Mouse (Mus musculus): Measurements from ENCODE around the gene Cdk5r2. TPM values are rescaled to one million over a fixed set of nuclear protein-coding genes. Genes with fewer than 3 reads are reported as not detected.
A peak's percentile ranks its signal among the peaks of the same experiment; 100 is the strongest.

Gene Cdk5r2
- 1.2 and 1.4 TPM in 2 replicates for polyA plus RNA-seq (2014; fragmentation: Nextera tagmentation; extraction: Ambion mirVana)

GRCm38 (mm10) chr1:74854306-74855056 lies at the start of gene Cdk5r2:
TSS of gene Cdk5r2 (plus strand) at chr1:74854934.
- Histone ChIP-seq H3K36me3 (ENCODE audit: control insufficient read depth, insufficient read depth, low read length) (no peaks in the 10 kb centered on the region), H3K27me3 (ENCODE audit: control insufficient read depth, insufficient read depth, low read length) (peaks cover 48% of the 10 kb centered on the region), H3K4me1 (replicated peaks; ENCODE audit: control insufficient read depth, insufficient read depth, low read length) (peaks cover 30% of the 10 kb centered on the region), H3K4me2 (ENCODE audit: low read depth, low read length, severe bottlenecking) (peak within 1 kb of the TSS; percentile 90), H3K4me3 (ENCODE audit: low read depth, low read length) (peak within 1 kb of the TSS; percentile 71), H3K9me3 (ENCODE audit: control insufficient read depth, low read length) (no peaks in the 10 kb centered on the region), H3K9ac (ENCODE audit: low read length) (peak within 1 kb of the TSS; percentile 75), H3K27ac (ENCODE audit: low read depth, low read length) (no peak within 1 kb of the TSS)
- ATAC-seq (replicated peaks; ENCODE audit: low FRiP score): peak; percentile 88
- DNase-seq (ENCODE audit: low spot score): peak; percentile 94
- 3% methylated on average over 37 of the region's 39 CpGs for WGBS

DNA sequence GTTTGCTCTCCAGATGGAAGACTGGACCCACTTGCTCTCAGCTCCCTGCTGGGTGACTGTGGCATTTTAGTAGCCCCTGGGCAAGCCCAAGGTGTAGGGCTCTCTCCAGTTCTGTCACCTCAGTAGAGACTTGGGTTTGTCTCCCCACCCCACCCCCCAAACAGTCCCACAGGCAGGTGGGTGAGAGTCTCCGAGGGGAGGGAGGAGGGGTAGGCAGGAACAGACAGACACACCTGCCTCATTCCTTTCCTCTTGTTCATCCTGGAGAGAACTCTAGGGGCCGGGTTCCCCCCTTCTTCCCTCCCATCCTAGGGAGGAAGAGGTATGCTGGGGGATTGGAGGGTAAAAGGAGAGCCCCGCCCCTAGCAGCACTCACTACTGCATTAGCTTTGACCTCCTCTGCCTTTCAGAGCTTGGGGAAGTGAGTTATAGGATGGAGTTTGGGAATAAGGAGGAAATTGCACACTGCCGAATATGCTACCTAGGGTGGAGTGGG lies 49.3 kb upstream of the Cdk5r2 start:
- no peak for ATAC-seq (replicated peaks; ENCODE audit: low FRiP score)
- Histone ChIP-seq H3K4me3 (ENCODE audit: low read depth, low read length) (no peak overlapping the region), H3K4me1 (replicated peaks; ENCODE audit: control insufficient read depth, insufficient read depth, low read length) (peaks cover 33% of the 10 kb centered on the region), H3K36me3 (ENCODE audit: control insufficient read depth, insufficient read depth, low read length) (no peaks in the 10 kb centered on the region), H3K9me3 (ENCODE audit: control insufficient read depth, low read length) (no peaks in the 10 kb centered on the region), H3K4me2 (ENCODE audit: low read depth, low read length, severe bottlenecking) (no peak overlapping the region), H3K9ac (ENCODE audit: low read length) (no peak overlapping the region), H3K27ac (ENCODE audit: low read depth, low read length) (no peak overlapping the region), H3K27me3 (ENCODE audit: control insufficient read depth, insufficient read depth, low read length) (peaks cover 80% of the 10 kb centered on the region)
- WGBS: 4% methylated on average over 4 of the region's 4 CpGs
- no peak for DNase-seq (ENCODE audit: low spot score)

- no peak overlapping the region for H3K27ac ChIP-seq (ENCODE audit: low read depth, low read length)
- peaks cover 75% of the 10 kb centered on the region for H3K27me3 ChIP-seq (ENCODE audit: control insufficient read depth, insufficient read depth, low read length)
- H3K9ac ChIP-seq (ENCODE audit: low read length): no peak overlapping the region
- no peak overlapping the region; the same call in 1 of the 2 replicates for H3K4me2 ChIP-seq (ENCODE audit: low read depth, low read length, severe bottlenecking)
- DNase-seq (ENCODE audit: low spot score) (no peak), ATAC-seq (replicated peaks; ENCODE audit: low FRiP score) (no peak)
- H3K36me3 ChIP-seq (ENCODE audit: control insufficient read depth, insufficient read depth, low read length): no peaks in the 10 kb centered on the region
- no peak overlapping the region for H3K4me3 ChIP-seq (ENCODE audit: low read depth, low read length)
- WGBS: 8% methylated on average over 5 of the region's 5 CpGs
- H3K9me3 ChIP-seq (ENCODE audit: control insufficient read depth, low read length): no peaks in the 10 kb centered on the region
- peaks cover 29% of the 10 kb centered on the region for H3K4me1 ChIP-seq (replicated peaks; ENCODE audit: control insufficient read depth, insufficient read depth, low read length)
Measured at GRCm38 (mm10) chr1:74805843-74806242, 48.9 kb upstream of the Cdk5r2 start.

- ATAC-seq (replicated peaks; ENCODE audit: low FRiP score): peak; percentile 23
- H3K4me1 ChIP-seq (replicated peaks; ENCODE audit: control insufficient read depth, insufficient read depth, low read length): peaks cover 28% of the 10 kb centered on the region
- H3K9ac ChIP-seq (ENCODE audit: low read length): peak overlapping the region; percentile 33
- H3K27me3 ChIP-seq (ENCODE audit: control insufficient read depth, insufficient read depth, low read length): peaks cover 68% of the 10 kb centered on the region
- under 1% methylated on average over 38 of the region's 38 CpGs for WGBS
- H3K9me3 ChIP-seq (ENCODE audit: control insufficient read depth, low read length): no peaks in the 10 kb centered on the region
- peak; percentile 75 for DNase-seq (ENCODE audit: low spot score)
- no peaks in the 10 kb centered on the region for H3K36me3 ChIP-seq (ENCODE audit: control insufficient read depth, insufficient read depth, low read length)
- peak overlapping the region; percentile 51 for H3K4me2 ChIP-seq (ENCODE audit: low read depth, low read length, severe bottlenecking)
- H3K4me3 ChIP-seq (ENCODE audit: low read depth, low read length): peak overlapping the region; percentile 24
- H3K27ac ChIP-seq (ENCODE audit: low read depth, low read length): no peak overlapping the region
Measured at GRCm38 (mm10) chr1:74806360-74807311, 48.1 kb upstream of the Cdk5r2 start.

DNA sequence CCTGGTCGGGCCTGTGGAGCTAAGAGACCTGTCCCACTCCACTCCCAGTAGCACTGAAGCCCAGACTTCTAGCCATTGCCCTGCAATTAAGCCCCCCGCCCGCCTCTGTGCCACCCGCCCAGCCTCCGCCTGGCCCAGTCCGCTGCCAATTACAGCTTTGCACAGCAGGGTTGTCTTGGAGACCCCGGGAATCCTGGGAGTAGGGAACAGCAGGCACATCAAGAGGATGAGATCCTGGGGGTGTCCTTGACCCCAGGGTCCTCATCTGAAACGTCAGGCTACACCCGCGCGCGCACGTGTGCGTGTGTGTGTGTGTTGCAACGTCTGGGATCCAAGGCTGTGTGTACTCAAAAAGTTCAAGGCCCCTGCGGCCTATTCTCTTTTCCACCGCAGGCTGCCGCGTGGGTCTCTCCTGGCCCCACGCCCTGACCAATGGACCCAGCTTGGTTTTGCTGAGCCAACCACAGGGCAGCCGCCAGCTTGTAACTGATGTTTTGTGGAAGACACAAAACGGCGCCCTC lies 47.1 kb upstream of the Cdk5r2 start:
- H3K4me3 ChIP-seq (ENCODE audit: low read depth, low read length): no peak overlapping the region
- no peak for DNase-seq (ENCODE audit: low spot score)

DNA sequence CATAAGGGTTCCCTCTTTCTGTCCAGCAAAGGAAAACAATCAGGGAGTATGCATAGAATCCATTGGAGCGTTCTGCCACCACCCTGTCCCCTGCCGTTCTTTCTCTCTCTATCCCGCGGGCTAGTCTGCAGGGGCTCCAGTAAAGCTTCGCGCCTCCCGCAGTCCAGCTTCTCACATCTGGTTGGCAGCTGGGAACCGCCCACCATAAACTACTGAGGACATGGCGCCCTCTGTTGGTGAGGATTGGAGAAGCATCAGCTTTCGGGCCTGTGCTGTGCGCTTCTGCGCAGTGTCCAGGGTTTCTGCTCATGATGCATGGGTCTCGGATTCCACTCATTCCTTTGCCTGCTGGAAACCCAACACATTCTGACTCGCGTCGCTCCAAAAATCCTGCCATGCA lies 46.7 kb upstream of the Cdk5r2 start:
- H3K4me1 ChIP-seq (replicated peaks; ENCODE audit: control insufficient read depth, insufficient read depth, low read length): peaks cover 25% of the 10 kb centered on the region
- 1% methylated on average over 16 of the region's 16 CpGs for WGBS
- no peak overlapping the region for H3K27ac ChIP-seq (ENCODE audit: low read depth, low read length)
- H3K9me3 ChIP-seq (ENCODE audit: control insufficient read depth, low read length): no peaks in the 10 kb centered on the region
- DNase-seq (ENCODE audit: low spot score) (peak; percentile 95), ATAC-seq (replicated peaks; ENCODE audit: low FRiP score) (peak; percentile 71)
- no peaks in the 10 kb centered on the region for H3K36me3 ChIP-seq (ENCODE audit: control insufficient read depth, insufficient read depth, low read length)
- peak overlapping the region; percentile 11 for H3K4me2 ChIP-seq (ENCODE audit: low read depth, low read length, severe bottlenecking)
- no peak overlapping the region for H3K4me3 ChIP-seq (ENCODE audit: low read depth, low read length)
- H3K9ac ChIP-seq (ENCODE audit: low read length): no peak overlapping the region
- peaks cover 54% of the 10 kb centered on the region for H3K27me3 ChIP-seq (ENCODE audit: control insufficient read depth, insufficient read depth, low read length)

More for the DNA sequence above, 47.1 kb upstream of the Cdk5r2 start:
- no peak overlapping the region for H3K27ac ChIP-seq (ENCODE audit: low read depth, low read length)
- H3K9me3 ChIP-seq (ENCODE audit: control insufficient read depth, low read length): no peaks in the 10 kb centered on the region
- H3K36me3 ChIP-seq (ENCODE audit: control insufficient read depth, insufficient read depth, low read length): no peaks in the 10 kb centered on the region
- H3K27me3 ChIP-seq (ENCODE audit: control insufficient read depth, insufficient read depth, low read length): peaks cover 59% of the 10 kb centered on the region
- ATAC-seq (replicated peaks; ENCODE audit: low FRiP score): peak; percentile 17; the same call in 1 of the 2 replicates
- peaks cover 26% of the 10 kb centered on the region for H3K4me1 ChIP-seq (replicated peaks; ENCODE audit: control insufficient read depth, insufficient read depth, low read length)
- H3K9ac ChIP-seq (ENCODE audit: low read length): no peak overlapping the region
- 2% methylated on average over 23 of the region's 23 CpGs for WGBS
- peak overlapping the region; percentile 51 for H3K4me2 ChIP-seq (ENCODE audit: low read depth, low read length, severe bottlenecking)

GRCm38 (mm10) chr1:74809007-74809406 lies 45.7 kb upstream of the Cdk5r2 start:
- H3K36me3 ChIP-seq (ENCODE audit: control insufficient read depth, insufficient read depth, low read length): no peaks in the 10 kb centered on the region
- 59% methylated on average over 10 of the region's 10 CpGs for WGBS
- no peak overlapping the region for H3K27ac ChIP-seq (ENCODE audit: low read depth, low read length)
- no peak overlapping the region for H3K4me2 ChIP-seq (ENCODE audit: low read depth, low read length, severe bottlenecking)
- DNase-seq (ENCODE audit: low spot score) (no peak), ATAC-seq (replicated peaks; ENCODE audit: low FRiP score) (no peak)
- H3K4me1 ChIP-seq (replicated peaks; ENCODE audit: control insufficient read depth, insufficient read depth, low read length): peaks cover 21% of the 10 kb centered on the region
- no peaks in the 10 kb centered on the region for H3K9me3 ChIP-seq (ENCODE audit: control insufficient read depth, low read length)
- H3K4me3 ChIP-seq (ENCODE audit: low read depth, low read length): no peak overlapping the region
- H3K9ac ChIP-seq (ENCODE audit: low read length): no peak overlapping the region
- peaks cover 45% of the 10 kb centered on the region for H3K27me3 ChIP-seq (ENCODE audit: control insufficient read depth, insufficient read depth, low read length)

- Histone ChIP-seq H3K9me3 (ENCODE audit: control insufficient read depth, low read length) (no peaks in the 10 kb centered on the region), H3K4me3 (ENCODE audit: low read depth, low read length) (no peak overlapping the region), H3K27me3 (ENCODE audit: control insufficient read depth, insufficient read depth, low read length) (no peaks in the 10 kb centered on the region), H3K27ac (ENCODE audit: low read depth, low read length) (no peak overlapping the region), H3K36me3 (ENCODE audit: control insufficient read depth, insufficient read depth, low read length) (no peaks in the 10 kb centered on the region), H3K4me2 (ENCODE audit: low read depth, low read length, severe bottlenecking) (no peak overlapping the region), H3K9ac (ENCODE audit: low read length) (no peak overlapping the region), H3K4me1 (replicated peaks; ENCODE audit: control insufficient read depth, insufficient read depth, low read length) (no peaks in the 10 kb centered on the region)
- ATAC-seq (replicated peaks; ENCODE audit: low FRiP score) (no peak), DNase-seq (ENCODE audit: low spot score) (no peak)
- 79% methylated on average over 9 of the region's 9 CpGs for WGBS
Measured at GRCm38 (mm10) chr1:74814931-74815647, 39.6 kb upstream of the Cdk5r2 start.
